Mouse (Mus musculus): ENCODE measurements around the gene Dbx2.
A peak's percentile ranks its signal among the peaks of the same experiment; 100 is the strongest.

Dbx2 gene

GRCm38 (mm10) chr15:95655860-95656259, at the start of gene Dbx2:
Dbx2 (minus strand) TSS chr15:95655960.
- ATAC-seq (ENCODE audit: low TSS enrichment): no peak

GRCm38 (mm10) chr15:95702206-95702605, 46.4 kb upstream of the Dbx2 start:
- ATAC-seq (ENCODE audit: low TSS enrichment): no peak

- no peak for ATAC-seq (ENCODE audit: low TSS enrichment)
Observed at GRCm38 (mm10) chr15:95701573-95701972, 45.8 kb upstream of the Dbx2 start.

- no peak for ATAC-seq (ENCODE audit: low TSS enrichment)
Observed at GRCm38 (mm10) chr15:95699371-95699770, 43.6 kb upstream of the Dbx2 start.

- ATAC-seq (ENCODE audit: low TSS enrichment): no peak
Observed at GRCm38 (mm10) chr15:95693759-95694158, 38.0 kb upstream of the Dbx2 start.

- ATAC-seq (ENCODE audit: low TSS enrichment): no peak
Observed at GRCm38 (mm10) chr15:95691594-95691993, 35.8 kb upstream of the Dbx2 start.

GRCm38 (mm10) chr15:95691129-95691528, 35.4 kb upstream of the Dbx2 start:
- ATAC-seq (ENCODE audit: low TSS enrichment): no peak

GRCm38 (mm10) chr15:95682620-95683019, 26.9 kb upstream of the Dbx2 start:
- ATAC-seq (ENCODE audit: low TSS enrichment): no peak

GRCm38 (mm10) chr15:95675645-95676044, 19.9 kb upstream of the Dbx2 start:
- ATAC-seq (ENCODE audit: low TSS enrichment): no peak

GRCm38 (mm10) chr15:95675176-95675575, 19.4 kb upstream of the Dbx2 start:
- peak; percentile 34; the same call in 1 of the 2 replicates for ATAC-seq (ENCODE audit: low TSS enrichment)

GRCm38 (mm10) chr15:95667209-95667608, 11.4 kb upstream of the Dbx2 start:
- ATAC-seq (ENCODE audit: low TSS enrichment): peak; percentile 67

- no peak for ATAC-seq (ENCODE audit: low TSS enrichment)
Observed at GRCm38 (mm10) chr15:95665002-95665401, 9.2 kb upstream of the Dbx2 start.

- ATAC-seq (ENCODE audit: low TSS enrichment): no peak
Observed at GRCm38 (mm10) chr15:95661718-95662117, 6.0 kb upstream of the Dbx2 start.

- no peak for ATAC-seq (ENCODE audit: low TSS enrichment)
Observed at GRCm38 (mm10) chr15:95660368-95660767, 4.6 kb upstream of the Dbx2 start.

GRCm38 (mm10) chr15:95654211-95654897, 1.4 kb downstream of the Dbx2 start:
- no peak for ATAC-seq (ENCODE audit: low TSS enrichment)

GRCm38 (mm10) chr15:95653812-95654210, 1.9 kb downstream of the Dbx2 start:
- ATAC-seq (ENCODE audit: low TSS enrichment): no peak

- no peak for ATAC-seq (ENCODE audit: low TSS enrichment)
Observed at GRCm38 (mm10) chr15:95652898-95653707, 2.7 kb downstream of the Dbx2 start.

- no peak for ATAC-seq (ENCODE audit: low TSS enrichment)
Observed at GRCm38 (mm10) chr15:95651824-95652223, 3.9 kb downstream of the Dbx2 start.

GRCm38 (mm10) chr15:95643505-95644029, 12.2 kb downstream of the Dbx2 start:
- no peak for ATAC-seq (ENCODE audit: low TSS enrichment)

GRCm38 (mm10) chr15:95640347-95640746, 15.4 kb downstream of the Dbx2 start:
- ATAC-seq (ENCODE audit: low TSS enrichment): peak; percentile 31; the same call in 1 of the 2 replicates

- ATAC-seq (ENCODE audit: low TSS enrichment): no peak
Observed at GRCm38 (mm10) chr15:95639829-95640134, 16.0 kb downstream of the Dbx2 start.

GRCm38 (mm10) chr15:95639115-95639828, 16.5 kb downstream of the Dbx2 start:
- no peak for ATAC-seq (ENCODE audit: low TSS enrichment)

Measured in frontal cortex, adult (tissue).